Mouse (Mus musculus) CH12.LX (cell line): ENCODE measurements at regions not wholly inside any gene's neighbourhood (a gene's known extent, or its start where the extent isn't known, plus 50 kb on each side); places are given as distances from the start of the nearest gene placed in this dataset.
A peak's percentile ranks its signal among the peaks of the same experiment; 100 is the strongest.

Experiments used
- CTCF ChIP-seq, 2 experiments: IDR thresholded peaks in 1 of 2; conservative IDR thresholded peaks in 1 of 2; 2 replicates each; pipeline ENCODE4 v1.5.1; 2011 to 2012; ENCODE audit warnings: low read depth in 2 of 2, low read length in 2 of 2, improper control_type of control experiment in 1 of 2, inconsistent platforms in 1 of 2, mild to moderate bottlenecking in 1 of 2, moderate library complexity in 1 of 2
- POLR2A ChIP-seq: IDR thresholded peaks from 2 replicates; pipeline ENCODE4 v1.6.1; 2011; ENCODE audit warnings: low read depth, mild to moderate bottlenecking, improper control_type of control experiment, low read length
- RAD21 ChIP-seq: IDR thresholded peaks from 2 replicates; pipeline ENCODE4 v1.6.1; 2011; ENCODE audit warnings: low read depth, mild to moderate bottlenecking, low read length, improper control_type of control experiment, moderate library complexity
- TCF12 ChIP-seq: IDR thresholded peaks from 2 replicates; pipeline ENCODE4 v1.6.1; 2014; ENCODE audit warnings: low read depth, mild to moderate bottlenecking, inconsistent platforms, low read length, improper control_type of control experiment
- ZMIZ1 ChIP-seq: IDR thresholded peaks from 2 replicates; pipeline ENCODE4 v1.6.1; 2012; ENCODE audit warnings: low read depth, mild to moderate bottlenecking, inconsistent platforms, low read length, improper control_type of control experiment

DNA sequence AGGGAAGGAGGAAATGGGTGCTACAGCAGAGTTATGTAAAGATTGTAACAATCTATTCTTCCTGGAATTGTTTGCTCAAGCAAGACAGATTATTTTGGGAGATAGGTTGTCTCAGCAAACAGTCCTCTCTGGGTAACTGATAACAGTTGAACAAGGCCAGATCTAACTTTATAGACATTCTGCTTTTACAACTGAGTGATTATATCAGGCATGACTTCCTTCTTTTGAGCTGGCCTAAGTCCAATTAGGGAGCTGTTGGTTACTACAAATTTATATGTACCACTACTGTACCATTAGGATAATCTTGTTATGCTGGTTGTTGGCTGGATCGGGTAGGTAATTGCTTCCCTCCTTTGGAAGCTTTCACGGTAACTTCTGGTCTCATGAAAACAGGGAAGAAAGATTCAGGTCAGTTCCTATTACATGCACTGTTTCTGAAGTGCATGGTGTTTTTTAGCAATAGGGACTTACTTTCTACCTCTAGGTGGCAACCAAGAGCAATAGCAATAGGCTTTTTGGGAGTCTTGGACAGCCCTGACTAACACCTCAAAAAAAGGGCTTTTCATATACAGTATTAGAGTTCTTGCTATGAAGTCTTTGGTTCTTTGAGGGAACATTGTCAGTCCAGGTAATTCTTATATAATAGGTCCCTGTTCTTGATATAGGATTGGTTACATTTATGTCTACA, 363.9 kb upstream of the Slc5a7 start:
- TF ChIP-seq CTCF (conservative IDR thresholded peaks at IDR 0.05 in 1 of 2, IDR thresholded peaks at IDR 0.05 in 1 of 2; ENCODE audit: low read depth in 2 of 2, low read length in 2 of 2) (peak in 1 of 2 experiments; percentile 14; a peak in 1 of 4 replicates), POLR2A (no peak), RAD21 (no peak; the same call in 1 of the 2 replicates), TCF12 (no peak), ZMIZ1 (no peak)
